Mouse (Mus musculus): ENCODE data around the gene Plxnb3. TPM values are rescaled to one million over a fixed set of nuclear protein-coding genes. Genes with fewer than 3 reads are reported as not detected.

The Plxnb3 gene
- 0.14 and 0.27 TPM in 2 replicates for polyA plus RNA-seq (2014; fragmentation: Nextera tagmentation; extraction: Ambion mirVana)

DNA sequence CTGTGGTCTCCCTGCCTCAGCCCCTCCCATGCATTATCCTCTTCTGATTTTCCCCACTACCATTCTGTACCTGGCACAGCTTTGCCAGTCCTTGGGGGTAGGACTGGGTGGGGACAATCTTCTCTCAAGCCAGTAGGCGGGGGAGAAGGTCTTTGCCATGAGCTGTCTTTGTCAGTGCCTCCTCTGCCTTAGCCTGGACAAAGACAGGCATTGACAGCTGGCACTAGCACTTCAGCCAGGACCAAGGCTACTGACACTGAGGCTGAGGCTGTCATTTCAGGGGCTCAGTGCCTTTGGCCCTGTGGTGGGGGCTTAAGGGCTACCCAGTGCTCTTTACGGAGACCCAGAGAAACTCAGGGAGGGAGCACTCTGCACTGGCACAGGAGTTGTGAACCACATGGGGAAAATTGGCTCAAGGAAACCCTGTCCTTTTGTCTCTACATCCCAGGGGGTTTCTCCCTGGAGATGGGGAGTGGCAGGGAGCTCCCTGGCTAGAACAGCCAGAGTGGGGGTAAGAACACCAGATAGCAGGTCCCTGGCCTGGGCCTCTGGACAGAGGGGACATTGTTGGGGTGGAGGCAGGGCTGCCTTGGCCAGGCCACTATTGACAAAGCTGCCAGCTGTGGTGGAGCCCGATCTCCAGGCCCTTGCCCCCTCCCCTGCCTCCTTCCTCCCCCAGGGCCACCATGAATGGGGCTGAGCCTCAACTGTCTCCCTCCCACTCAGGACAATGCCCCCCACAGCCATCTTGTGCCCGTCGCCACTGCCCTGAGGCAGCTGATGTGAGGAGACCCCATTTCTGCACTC lies at the start of gene Plxnb3:
Plxnb3 (plus strand) TSS at position 757 of the 807 bp plus-strand sequence.
- no peak for ATAC-seq (ENCODE audit: low FRiP score, low TSS enrichment)
- Histone ChIP-seq H3K4me2 (replicated peaks; ENCODE audit: low read depth, low read length) (no peak within 1 kb of the TSS), H3K36me3 (ENCODE audit: control insufficient read depth, insufficient read depth, low read length) (no peaks in the 10 kb centered on the region), H3K4me1 (ENCODE audit: control insufficient read depth, insufficient read depth, low read length) (no peaks in the 10 kb centered on the region), H3K9ac (ENCODE audit: low read depth, low read length) (no peak within 1 kb of the TSS), H3K9me3 (ENCODE audit: control insufficient read depth, low read length) (no peaks in the 10 kb centered on the region), H3K4me3 (ENCODE audit: low read length) (no peak within 1 kb of the TSS), H3K27ac (ENCODE audit: low read depth, low read length) (no peak within 1 kb of the TSS), H3K27me3 (ENCODE audit: control insufficient read depth, insufficient read depth, low read length) (no peaks in the 10 kb centered on the region; the same call in 1 of the 2 replicates)
- WGBS, result 72% methylated on average over 5 of the region's 5 CpGs

DNA sequence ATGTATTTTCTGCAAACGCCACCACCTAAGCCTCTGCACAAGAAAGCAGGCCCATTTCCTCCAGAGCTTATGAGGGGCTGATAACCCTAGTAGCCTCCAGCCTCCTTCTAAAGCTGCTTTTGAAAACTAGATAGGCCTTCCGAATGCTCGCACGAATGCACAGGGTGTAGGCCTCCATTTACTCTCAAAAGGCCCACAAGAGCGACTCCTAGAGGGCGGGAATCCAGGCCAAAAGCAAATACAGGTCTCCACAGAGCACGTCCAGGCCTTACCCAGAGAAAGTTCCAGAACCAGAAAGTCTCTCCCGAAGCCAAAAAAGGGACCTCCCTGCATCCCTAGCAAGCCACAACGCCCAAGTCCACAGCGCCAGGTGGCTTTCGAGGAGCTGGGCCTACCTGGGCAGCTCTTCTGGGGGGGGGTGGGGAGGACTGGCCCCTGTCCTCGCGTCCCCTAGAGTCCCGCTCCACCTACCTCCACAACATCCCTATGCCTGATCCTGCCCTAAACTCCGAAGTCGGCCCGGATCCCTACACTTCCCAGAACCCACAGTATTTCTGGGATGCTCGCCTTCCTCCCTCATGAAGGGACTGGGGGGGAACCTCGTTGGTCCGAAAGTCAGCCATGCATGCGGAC lies 41.3 kb upstream of the Plxnb3 start:
- H3K9me3 ChIP-seq (ENCODE audit: control insufficient read depth, low read length), result no peaks in the 10 kb centered on the region
- no peaks in the 10 kb centered on the region for H3K27me3 ChIP-seq (ENCODE audit: control insufficient read depth, insufficient read depth, low read length)
- H3K4me1 ChIP-seq (ENCODE audit: control insufficient read depth, insufficient read depth, low read length), result 0 out of 2 replicates have a peak, but pooled peaks cover 5% of the 10 kb centered on the region
- peak overlapping the region; percentile 71 for H3K9ac ChIP-seq (ENCODE audit: low read depth, low read length)
- H3K27ac ChIP-seq (ENCODE audit: low read depth, low read length), result peak overlapping the region; percentile 69
- H3K4me3 ChIP-seq (ENCODE audit: low read length), result peak overlapping the region; percentile 56
- WGBS, result 28% methylated on average over 21 of the region's 21 CpGs
- ATAC-seq (ENCODE audit: low FRiP score, low TSS enrichment), result peak; percentile 0; the same call in 1 of the 2 replicates
- peaks cover 6% of the 10 kb centered on the region; the same call in 1 of the 2 replicates for H3K36me3 ChIP-seq (ENCODE audit: control insufficient read depth, insufficient read depth, low read length)
- H3K4me2 ChIP-seq (replicated peaks; ENCODE audit: low read depth, low read length), result peak overlapping the region; percentile 53

DNA sequence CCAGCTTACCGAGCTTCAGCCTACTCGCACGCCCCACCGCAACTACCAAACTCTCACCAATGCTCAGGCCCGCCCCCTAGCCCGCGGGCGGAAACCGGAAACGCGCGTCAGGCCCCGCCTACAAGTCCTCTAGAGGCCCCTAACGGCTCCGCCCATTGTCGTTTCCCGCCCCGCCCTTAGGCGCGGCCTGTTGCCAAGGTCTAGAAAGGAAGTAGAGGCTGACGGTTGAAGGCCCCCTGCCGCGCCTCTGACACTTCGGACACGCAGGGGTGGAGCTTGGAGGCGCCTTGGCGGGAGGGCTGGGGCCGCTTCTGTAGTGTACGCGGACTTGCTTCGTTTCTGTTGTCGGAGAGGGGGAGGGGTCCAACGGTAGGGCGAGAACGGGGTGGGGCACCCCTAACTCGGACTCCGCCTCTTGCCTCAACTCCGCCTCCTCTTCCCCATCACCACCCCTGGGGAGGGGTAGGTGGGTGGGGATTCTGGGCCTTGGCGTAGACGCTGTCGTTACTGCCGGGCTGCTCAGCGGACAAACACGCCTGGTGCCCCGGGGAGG lies 40.7 kb upstream of the Plxnb3 start, which contains the start of the genes Bcap31 and Abcd1:
Bcap31 (minus strand) TSS at position 67 of the 553 bp plus-strand sequence.
Abcd1 (plus strand) TSS at position 489 of the 553 bp plus-strand sequence.
- Histone ChIP-seq H3K9ac (ENCODE audit: low read depth, low read length) (peak within 1 kb of the TSS; percentile 71), H3K4me1 (ENCODE audit: control insufficient read depth, insufficient read depth, low read length) (0 out of 2 replicates have a peak, but pooled peaks cover 5% of the 10 kb centered on the region), H3K27ac (ENCODE audit: low read depth, low read length) (peak within 1 kb of the TSS; percentile 69), H3K4me3 (ENCODE audit: low read length) (peak within 1 kb of the TSS; percentile 56), H3K4me2 (replicated peaks; ENCODE audit: low read depth, low read length) (peak within 1 kb of the TSS; percentile 53), H3K27me3 (ENCODE audit: control insufficient read depth, insufficient read depth, low read length) (no peaks in the 10 kb centered on the region), H3K36me3 (ENCODE audit: control insufficient read depth, insufficient read depth, low read length) (peaks cover 6% of the 10 kb centered on the region; the same call in 1 of the 2 replicates), H3K9me3 (ENCODE audit: control insufficient read depth, low read length) (no peaks in the 10 kb centered on the region)
- WGBS, result 25% methylated on average over 44 of the region's 45 CpGs
- ATAC-seq (ENCODE audit: low FRiP score, low TSS enrichment), result peak; percentile 96

DNA sequence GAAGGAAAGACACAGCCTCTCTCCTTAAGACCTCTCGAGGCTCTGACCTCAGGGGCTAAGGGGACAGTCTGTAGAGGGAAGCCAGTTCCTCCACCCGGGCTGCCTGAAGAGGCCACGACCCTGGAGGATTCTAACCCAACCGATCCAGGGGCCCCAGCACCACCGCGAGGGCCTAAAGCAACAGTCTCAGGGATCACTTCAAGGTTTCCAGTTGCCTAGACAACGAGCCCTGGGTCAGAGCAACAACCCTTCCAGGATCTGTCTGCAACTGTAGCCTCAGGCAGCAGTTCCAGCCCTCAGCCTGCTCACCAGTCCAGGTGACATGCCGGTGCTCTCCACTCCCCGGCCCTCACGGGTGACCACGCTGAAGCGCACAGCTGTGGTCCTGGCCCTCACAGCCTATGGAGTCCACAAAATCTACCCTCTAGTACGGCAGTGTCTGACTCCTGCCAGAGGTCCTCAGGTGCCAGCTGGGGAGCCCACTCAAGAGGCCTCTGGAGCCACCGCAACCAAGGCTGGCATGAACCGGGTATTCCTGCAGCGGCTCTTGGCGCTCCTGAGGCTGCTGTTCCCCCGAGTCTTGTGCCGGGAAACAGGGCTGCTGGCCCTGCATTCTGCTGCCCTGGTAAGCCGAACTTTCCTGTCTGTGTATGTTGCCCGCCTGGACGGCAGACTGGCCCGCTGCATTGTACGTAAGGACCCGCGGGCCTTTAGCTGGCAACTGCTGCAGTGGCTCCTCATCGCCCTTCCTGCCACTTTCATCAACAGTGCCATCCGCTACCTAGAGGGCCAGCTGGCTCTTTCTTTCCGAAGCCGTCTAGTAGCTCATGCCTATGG lies 40.0 kb upstream of the Plxnb3 start:
- ATAC-seq (ENCODE audit: low FRiP score, low TSS enrichment), result peak; percentile 41; the same call in 1 of the 2 replicates
- Histone ChIP-seq H3K4me3 (ENCODE audit: low read length) (peak overlapping the region; percentile 56), H3K27me3 (ENCODE audit: control insufficient read depth, insufficient read depth, low read length) (no peaks in the 10 kb centered on the region), H3K9ac (ENCODE audit: low read depth, low read length) (peak overlapping the region; percentile 51), H3K4me1 (ENCODE audit: control insufficient read depth, insufficient read depth, low read length) (0 out of 2 replicates have a peak, but pooled peaks cover 5% of the 10 kb centered on the region), H3K36me3 (ENCODE audit: control insufficient read depth, insufficient read depth, low read length) (peaks cover 6% of the 10 kb centered on the region; the same call in 1 of the 2 replicates), H3K9me3 (ENCODE audit: control insufficient read depth, low read length) (no peaks in the 10 kb centered on the region), H3K4me2 (replicated peaks; ENCODE audit: low read depth, low read length) (peak overlapping the region; percentile 47), H3K27ac (ENCODE audit: low read depth, low read length) (peak overlapping the region; percentile 5; the same call in 1 of the 2 replicates)
- WGBS, result 45% methylated on average over 30 of the region's 30 CpGs

DNA sequence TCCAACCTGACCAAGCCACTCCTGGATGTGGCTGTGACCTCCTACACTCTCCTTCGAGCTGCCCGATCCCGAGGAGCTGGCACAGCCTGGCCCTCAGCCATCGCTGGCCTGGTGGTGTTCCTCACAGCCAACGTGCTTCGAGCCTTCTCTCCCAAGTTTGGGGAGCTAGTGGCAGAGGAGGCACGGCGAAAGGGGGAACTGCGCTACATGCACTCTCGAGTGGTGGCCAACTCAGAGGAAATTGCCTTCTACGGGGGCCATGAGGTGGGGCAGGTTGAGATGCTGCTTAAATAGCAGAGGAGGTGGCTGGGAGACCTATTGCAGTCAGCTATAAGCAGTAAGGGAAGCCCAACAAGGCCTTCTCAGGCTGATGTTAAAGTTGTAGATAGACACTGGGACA lies 39.2 kb upstream of the Plxnb3 start:
- 71% methylated on average over 11 of the region's 11 CpGs for whole genome bisulfite sequencing
- peak overlapping the region; percentile 56; the same call in 1 of the 2 replicates for H3K4me3 ChIP-seq (ENCODE audit: low read length)
- no peaks in the 10 kb centered on the region for H3K9me3 ChIP-seq (ENCODE audit: control insufficient read depth, low read length)
- peak overlapping the region; percentile 51; the same call in 1 of the 2 replicates for H3K9ac ChIP-seq (ENCODE audit: low read depth, low read length)
- ATAC-seq (ENCODE audit: low FRiP score, low TSS enrichment), result no peak
- H3K27ac ChIP-seq (ENCODE audit: low read depth, low read length), result no peak overlapping the region
- H3K4me2 ChIP-seq (replicated peaks; ENCODE audit: low read depth, low read length), result peak overlapping the region; percentile 47
- H3K27me3 ChIP-seq (ENCODE audit: control insufficient read depth, insufficient read depth, low read length), result no peaks in the 10 kb centered on the region
- H3K4me1 ChIP-seq (ENCODE audit: control insufficient read depth, insufficient read depth, low read length), result 0 out of 2 replicates have a peak, but pooled peaks cover 5% of the 10 kb centered on the region
- H3K36me3 ChIP-seq (ENCODE audit: control insufficient read depth, insufficient read depth, low read length), result peaks cover 3% of the 10 kb centered on the region; the same call in 1 of the 2 replicates

DNA sequence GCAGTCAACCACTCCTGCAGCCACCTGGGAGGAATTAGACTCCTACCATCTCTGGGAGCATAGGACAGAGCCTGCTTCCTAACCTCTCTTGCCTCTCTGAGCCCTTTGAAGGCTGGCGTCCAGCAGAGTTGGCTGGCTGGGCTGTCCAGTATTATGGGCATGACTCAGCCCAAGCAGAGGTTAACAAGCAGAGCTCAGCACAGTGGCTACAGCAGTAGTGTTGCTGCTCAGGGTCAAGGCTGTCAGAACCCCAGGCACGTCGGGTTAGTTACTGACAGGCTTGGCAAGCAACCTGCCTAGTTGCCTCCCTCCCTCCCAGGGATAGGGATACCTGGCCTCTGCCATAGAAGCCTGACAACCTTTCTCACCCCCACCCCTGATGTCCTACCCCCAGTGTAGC lies 38.6 kb upstream of the Plxnb3 start:
- 0 out of 2 replicates have a peak, but pooled peaks cover 5% of the 10 kb centered on the region for H3K4me1 ChIP-seq (ENCODE audit: control insufficient read depth, insufficient read depth, low read length)
- no peak overlapping the region for H3K9ac ChIP-seq (ENCODE audit: low read depth, low read length)
- no peak for ATAC-seq (ENCODE audit: low FRiP score, low TSS enrichment)
- H3K36me3 ChIP-seq (ENCODE audit: control insufficient read depth, insufficient read depth, low read length), result no peaks in the 10 kb centered on the region; the same call in 1 of the 2 replicates
- no peak overlapping the region; the same call in 1 of the 2 replicates for H3K4me2 ChIP-seq (replicated peaks; ENCODE audit: low read depth, low read length)
- WGBS, result 52% methylated on average over 3 of the region's 3 CpGs
- H3K4me3 ChIP-seq (ENCODE audit: low read length), result no peak overlapping the region
- no peak overlapping the region for H3K27ac ChIP-seq (ENCODE audit: low read depth, low read length)
- no peaks in the 10 kb centered on the region for H3K27me3 ChIP-seq (ENCODE audit: control insufficient read depth, insufficient read depth, low read length)
- no peaks in the 10 kb centered on the region for H3K9me3 ChIP-seq (ENCODE audit: control insufficient read depth, low read length)

DNA sequence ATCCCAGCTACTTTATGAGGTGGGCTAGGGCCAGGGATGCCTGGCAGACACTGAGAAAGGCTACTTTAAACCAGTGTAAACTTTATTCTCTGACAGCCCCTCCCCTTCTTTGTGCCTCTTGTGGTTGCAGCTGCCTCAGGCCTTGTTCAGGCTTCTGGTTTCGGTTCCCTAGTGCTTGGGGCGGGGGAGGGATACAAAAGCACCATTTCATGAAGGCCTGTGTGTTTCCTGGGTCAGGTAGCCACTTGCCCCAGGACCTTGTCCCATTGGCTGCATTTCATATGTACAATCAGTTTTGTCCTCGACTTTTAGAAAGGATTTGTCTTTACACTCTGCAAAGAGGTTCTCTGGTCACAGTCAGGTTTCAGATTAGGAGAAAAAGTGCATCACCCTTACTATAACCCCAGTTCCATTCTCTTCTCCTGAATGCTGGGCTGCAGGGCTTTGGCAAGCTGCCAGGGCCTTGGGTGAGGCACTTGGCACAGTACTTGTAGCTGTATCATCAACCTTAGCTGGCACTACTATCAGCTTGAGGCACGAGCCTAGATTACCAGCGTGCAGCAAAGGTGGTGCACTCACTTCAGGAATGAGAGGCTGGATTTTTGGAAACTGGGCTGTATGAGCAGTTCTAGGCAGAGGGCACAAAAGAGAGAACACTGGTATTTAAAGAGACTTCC lies 38.1 kb upstream of the Plxnb3 start:
- no peaks in the 10 kb centered on the region for H3K9me3 ChIP-seq (ENCODE audit: control insufficient read depth, low read length)
- no peaks in the 10 kb centered on the region; the same call in 1 of the 2 replicates for H3K36me3 ChIP-seq (ENCODE audit: control insufficient read depth, insufficient read depth, low read length)
- H3K9ac ChIP-seq (ENCODE audit: low read depth, low read length), result no peak overlapping the region
- no peak for ATAC-seq (ENCODE audit: low FRiP score, low TSS enrichment)
- no peak overlapping the region for H3K27ac ChIP-seq (ENCODE audit: low read depth, low read length)
- 55% methylated on average over 5 of the region's 5 CpGs for WGBS
- H3K4me2 ChIP-seq (replicated peaks; ENCODE audit: low read depth, low read length), result no peak overlapping the region; the same call in 1 of the 2 replicates
- 0 out of 2 replicates have a peak, but pooled peaks cover 5% of the 10 kb centered on the region for H3K4me1 ChIP-seq (ENCODE audit: control insufficient read depth, insufficient read depth, low read length)
- no peaks in the 10 kb centered on the region for H3K27me3 ChIP-seq (ENCODE audit: control insufficient read depth, insufficient read depth, low read length)
- no peak overlapping the region for H3K4me3 ChIP-seq (ENCODE audit: low read length)
